ENCODE assay signal across 16 mouse cellular contexts in genomic region chr3:146570148-146570782, GRCm38 (mm10). TPM values are rescaled to one million over a fixed set of nuclear protein-coding genes. Genes with fewer than 3 reads are reported as not detected.
"Had no signal": no experiment of that assay in that cellular context is flagged by ENCODE, and none has a peak within 500 bp of the region (broad histone marks: within the 10 kb centered on the region; RNA-seq: fewer than 3 reads in every experiment).

Gene Uox, plus strand, starts transcription at chr3:146570426.

- H3K9ac ChIP-seq: kidney, embryonic 15.5 days; limb, embryonic 12.5 days; midbrain, embryonic 12.5 days; neural tube, embryonic 13.5 days; stomach, embryonic 15.5 days had no signal

- H3K9me3 ChIP-seq: kidney, embryonic 15.5 days; limb, embryonic 12.5 days; midbrain, embryonic 12.5 days; neural tube, embryonic 13.5 days; stomach, embryonic 15.5 days had no signal

- H3K27ac ChIP-seq: kidney, embryonic 15.5 days; limb, embryonic 12.5 days; midbrain, embryonic 12.5 days; neural tube, embryonic 13.5 days; stomach, embryonic 15.5 days had no signal

- H3K36me3 ChIP-seq: kidney, embryonic 15.5 days; limb, embryonic 12.5 days; midbrain, embryonic 12.5 days; neural tube, embryonic 13.5 days; stomach, embryonic 15.5 days had no signal

- H3K4me1 ChIP-seq: kidney, embryonic 15.5 days; limb, embryonic 12.5 days; midbrain, embryonic 12.5 days; neural tube, embryonic 13.5 days; stomach, embryonic 15.5 days had no signal

- H3K4me2 ChIP-seq: kidney, embryonic 15.5 days; limb, embryonic 12.5 days; midbrain, embryonic 12.5 days; neural tube, embryonic 13.5 days; stomach, embryonic 15.5 days had no signal

- H3K27me3 ChIP-seq: kidney, embryonic 15.5 days; limb, embryonic 12.5 days; midbrain, embryonic 12.5 days; neural tube, embryonic 13.5 days; stomach, embryonic 15.5 days had no signal

- ATAC-seq: midbrain, embryonic 16.5 days had no signal

- DNase-seq: kidney, adult 11 months; kidney, postnatal 14 days; layer of hippocampus, postnatal 36 days; lung, adult 18-20 months; retina, postnatal 1 day; right cerebral cortex, postnatal 4 days; thymus, adult 2 months; thymus, postnatal 36 days had no signal

- H3K4me3 ChIP-seq: kidney, embryonic 15.5 days; limb, embryonic 12.5 days; midbrain, embryonic 12.5 days; neural tube, embryonic 13.5 days; stomach, embryonic 15.5 days had no signal

RNA-seq across cellular contexts. Expression of gene Uox, which starts in this region (rescaled TPM):
- total RNA-seq: megakaryocyte-erythroid progenitor cell, adult 5-6 weeks had no signal
- polyA plus RNA-seq: limb, embryonic 12.5 days; midbrain, embryonic 12.5 days; midbrain, embryonic 16.5 days; neural tube, embryonic 13.5 days; spleen, adult 2 months had no signal
